Mouse (Mus musculus): ENCODE measurements around the gene Cacng3.

Gene Cacng3

GRCm38 (mm10) chr7:122670442-122670872, at the start of gene Cacng3:
TSS of gene Cacng3 (plus strand) at chr7:122670492.
- no peak for DNase-seq

DNA sequence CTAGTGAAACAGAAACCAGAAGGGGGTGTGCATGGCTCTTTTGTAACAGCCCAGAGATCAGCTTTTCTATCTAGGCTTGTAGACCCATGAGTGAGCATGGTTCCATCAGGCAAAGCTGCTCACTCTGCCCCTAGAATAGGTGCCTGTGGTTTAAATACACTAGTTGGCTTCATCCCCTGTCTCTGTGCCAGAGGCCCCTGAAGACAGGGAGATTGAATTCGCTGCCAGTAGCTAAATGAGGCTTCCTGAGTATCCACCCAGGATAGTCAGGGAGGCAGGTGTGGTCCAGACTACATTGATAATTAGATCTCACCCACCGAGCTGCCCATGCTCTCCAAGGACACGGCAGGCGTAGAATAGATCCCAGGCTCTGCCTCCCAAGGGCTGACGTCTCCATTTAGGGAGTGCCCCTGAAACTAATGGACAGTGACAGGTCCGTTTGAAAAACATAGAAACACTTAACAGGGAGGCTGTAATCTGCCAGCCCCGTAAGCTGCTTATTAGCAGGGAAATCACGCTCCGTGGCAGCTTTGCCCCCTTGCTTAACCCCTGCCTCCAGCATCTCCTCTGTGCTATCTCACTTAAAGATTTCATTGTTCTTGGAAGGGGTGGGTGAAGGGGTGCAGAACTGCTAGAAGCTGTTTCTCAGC, 48.0 kb upstream of the Cacng3 start:
- DNase-seq, result no peak

DNA sequence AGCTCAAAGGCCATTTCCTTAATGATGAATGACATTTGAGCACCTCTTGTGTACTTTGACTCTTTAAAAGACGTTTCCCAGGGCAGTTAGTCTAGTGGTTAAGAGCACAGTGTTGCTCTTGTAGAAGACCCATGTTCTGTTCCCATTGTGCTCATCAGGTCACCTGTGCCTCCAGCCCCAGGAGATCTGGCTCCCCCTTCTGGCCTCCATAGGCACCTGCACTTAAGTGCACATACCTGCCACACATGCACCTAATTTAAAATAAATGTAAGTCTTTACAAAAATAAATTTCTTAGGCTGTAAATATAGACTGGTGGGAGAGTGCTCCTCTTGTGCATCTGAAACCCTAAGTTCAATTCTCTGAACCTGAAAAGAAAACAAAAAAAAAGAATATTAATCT, 46.5 kb upstream of the Cacng3 start:
- DNase-seq, result no peak

DNA sequence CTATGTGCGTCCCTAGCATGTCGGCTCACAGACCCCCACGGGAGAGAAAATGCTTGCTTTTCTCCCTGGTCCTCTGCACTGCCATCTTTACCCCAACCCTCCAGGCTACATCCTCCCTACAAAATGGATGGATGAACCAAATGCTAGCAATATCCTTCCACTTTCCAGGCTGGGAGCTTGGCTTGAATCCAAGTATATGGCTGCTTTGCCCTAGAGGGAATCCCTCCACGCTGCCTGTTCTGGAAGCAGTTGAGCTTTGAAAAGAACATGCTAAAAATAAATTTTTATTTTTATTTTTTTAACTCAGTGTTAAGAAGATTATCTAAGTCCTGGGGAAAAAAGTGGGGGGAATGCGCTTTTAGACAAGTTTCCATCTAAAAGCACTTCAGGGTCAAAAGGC, 42.2 kb upstream of the Cacng3 start:
- DNase-seq, result no peak

- no peak for DNase-seq
These were observed 39.9 kb upstream of the Cacng3 start for GRCm38 (mm10) chr7:122630386-122630785.

GRCm38 (mm10) chr7:122631151-122631550, 39.1 kb upstream of the Cacng3 start:
- no peak for DNase-seq

- DNase-seq, result no peak
These were observed 37.3 kb upstream of the Cacng3 start for GRCm38 (mm10) chr7:122632946-122633345.

GRCm38 (mm10) chr7:122633463-122633862, 36.8 kb upstream of the Cacng3 start:
- no peak for DNase-seq

GRCm38 (mm10) chr7:122643676-122644075, 26.6 kb upstream of the Cacng3 start:
- DNase-seq, result no peak

DNA sequence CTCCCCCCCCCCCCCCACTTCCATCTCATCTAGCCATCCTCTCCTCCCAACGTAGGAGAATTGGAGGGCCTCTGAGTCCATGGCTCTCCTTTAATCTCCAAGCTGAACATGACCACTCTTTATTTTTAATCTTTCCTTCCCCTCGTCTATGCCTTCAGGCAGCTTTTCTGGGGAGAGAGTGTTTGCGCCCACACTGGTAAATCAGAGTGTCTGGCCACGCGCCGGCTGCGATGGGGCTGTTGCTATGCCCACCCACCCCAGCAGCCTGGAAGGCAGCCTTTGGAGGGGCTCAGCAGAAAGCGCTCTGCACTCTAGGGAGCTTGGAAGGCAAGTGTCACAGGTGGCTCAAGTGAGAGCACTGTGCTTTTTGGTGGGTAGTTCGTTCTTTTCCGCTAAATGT, 21.0 kb upstream of the Cacng3 start:
- no peak for DNase-seq

DNA sequence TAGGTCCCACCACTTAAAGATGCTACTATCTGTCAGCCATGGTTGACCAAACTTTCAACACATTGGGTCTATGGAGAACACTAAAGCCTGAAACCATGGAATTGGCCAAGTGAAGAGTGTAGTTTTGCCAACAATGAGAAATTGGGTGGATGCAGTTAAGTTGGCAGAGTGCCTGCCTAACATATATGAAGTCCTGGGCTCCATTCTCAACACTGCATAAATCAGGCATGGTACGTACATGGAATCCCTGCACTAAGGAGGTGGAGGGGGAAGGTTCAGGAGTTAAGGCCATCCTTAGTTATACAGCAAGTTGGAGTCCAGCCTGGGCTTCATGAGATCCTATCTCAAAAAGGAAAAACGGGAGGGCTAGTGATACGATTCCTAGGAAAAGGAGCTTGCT, 17.8 kb upstream of the Cacng3 start:
- DNase-seq, result no peak

DNA sequence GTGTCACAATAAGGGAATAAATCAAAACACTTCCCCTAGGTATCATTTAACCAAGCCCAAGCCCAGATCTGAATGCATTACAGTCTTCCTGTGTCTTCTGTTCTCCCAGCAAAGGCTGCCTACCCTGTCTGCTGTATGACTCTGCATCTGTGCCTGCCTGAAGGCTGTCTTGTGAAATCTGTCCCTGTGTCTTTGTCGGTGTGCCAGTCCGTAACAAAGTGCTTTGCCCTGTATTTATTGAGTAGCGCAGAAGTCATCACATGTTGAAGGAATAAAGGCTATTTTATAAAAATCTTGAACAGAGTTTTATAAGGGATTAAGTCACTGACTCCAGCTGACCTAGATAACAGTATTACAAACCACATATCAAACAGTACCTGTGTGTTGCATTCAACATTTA, 13.6 kb upstream of the Cacng3 start:
- DNase-seq, result no peak

DNA sequence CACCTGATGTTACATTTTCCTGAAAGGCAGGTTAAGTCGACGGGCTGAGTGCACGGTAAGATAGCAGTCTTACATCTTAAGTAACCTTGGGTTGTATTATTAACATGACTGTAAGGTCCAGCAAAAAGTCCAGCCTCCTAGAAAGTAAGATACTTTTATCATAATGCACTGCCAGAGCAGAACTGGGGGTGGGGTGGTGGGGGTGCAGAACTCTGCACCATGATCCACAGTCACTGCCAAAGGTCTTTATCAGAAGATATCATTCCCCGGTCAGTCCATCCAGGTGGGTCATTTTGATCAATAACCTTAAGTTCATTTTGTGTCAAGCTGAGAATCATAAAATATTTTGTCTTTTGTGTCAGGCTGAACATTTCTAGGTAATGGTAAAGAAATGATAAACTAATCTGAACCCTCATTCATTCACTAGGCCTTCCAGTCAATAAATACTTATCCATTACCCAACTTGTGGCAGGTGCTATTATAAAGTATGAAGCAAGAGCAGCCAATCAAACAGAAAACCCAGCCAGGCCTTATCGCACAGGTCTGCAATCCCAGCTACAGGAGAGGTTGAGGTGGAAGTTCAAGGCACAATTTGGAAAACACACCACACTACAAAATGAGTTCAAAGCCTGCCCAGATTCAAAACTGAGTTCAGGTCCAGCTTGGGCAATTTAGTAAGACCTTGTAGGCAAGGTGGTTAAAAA, 12.7 kb upstream of the Cacng3 start:
- DNase-seq, result no peak

DNA sequence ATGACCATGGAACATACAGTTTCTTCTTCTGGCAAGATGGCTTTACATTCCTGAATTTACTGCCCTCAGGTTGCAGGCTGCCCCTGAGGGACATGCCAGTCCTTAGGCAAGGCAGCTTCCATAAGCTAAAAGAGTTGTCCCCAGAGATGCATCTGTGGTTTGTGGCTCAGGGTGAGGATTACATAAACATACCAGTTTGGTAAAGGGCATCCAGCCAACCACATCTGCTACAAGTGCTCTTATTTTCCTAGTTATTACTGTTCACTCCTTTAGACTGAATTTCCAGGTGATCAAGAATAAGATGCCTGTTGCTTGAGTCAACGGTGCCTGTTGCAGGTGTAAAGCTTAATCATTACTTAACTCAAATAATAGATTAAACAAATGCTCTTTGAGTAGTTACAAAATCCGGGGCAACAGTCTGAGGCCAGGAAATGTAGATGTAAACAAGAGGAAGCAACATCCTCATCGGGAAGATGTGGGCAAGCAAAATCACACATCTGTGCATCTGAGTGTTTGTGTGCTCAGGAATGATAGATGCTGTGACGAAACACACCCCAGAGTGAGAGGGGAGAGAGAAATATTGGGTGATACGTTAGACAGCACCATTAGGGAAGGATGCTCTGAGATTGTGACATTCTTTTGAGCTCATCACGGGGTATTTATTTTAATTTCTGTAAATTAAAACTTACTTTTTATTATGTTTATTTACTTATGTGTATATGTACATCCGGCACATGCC, 4.8 kb upstream of the Cacng3 start:
- DNase-seq, result no peak

DNA sequence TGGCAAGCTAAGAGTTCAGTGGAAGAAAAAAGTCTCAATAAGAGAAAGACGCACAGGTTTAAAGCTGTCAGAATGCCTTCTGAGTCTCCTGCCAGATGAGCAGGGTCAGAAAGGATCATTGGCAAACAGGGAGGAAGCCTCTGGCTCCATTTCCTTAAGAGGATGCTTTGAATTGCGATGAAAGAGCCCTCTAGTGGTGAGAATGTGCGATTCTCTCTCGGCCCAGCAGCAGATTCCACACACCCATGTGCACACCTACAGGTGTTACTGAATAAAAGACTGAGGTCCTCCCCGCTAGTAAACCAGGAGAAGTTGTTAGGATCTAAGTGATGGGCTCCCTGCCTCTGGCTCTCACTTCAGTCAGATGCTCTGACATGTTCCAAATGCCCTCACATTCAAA, 2.4 kb upstream of the Cacng3 start:
- peak; percentile 29 for DNase-seq

DNA sequence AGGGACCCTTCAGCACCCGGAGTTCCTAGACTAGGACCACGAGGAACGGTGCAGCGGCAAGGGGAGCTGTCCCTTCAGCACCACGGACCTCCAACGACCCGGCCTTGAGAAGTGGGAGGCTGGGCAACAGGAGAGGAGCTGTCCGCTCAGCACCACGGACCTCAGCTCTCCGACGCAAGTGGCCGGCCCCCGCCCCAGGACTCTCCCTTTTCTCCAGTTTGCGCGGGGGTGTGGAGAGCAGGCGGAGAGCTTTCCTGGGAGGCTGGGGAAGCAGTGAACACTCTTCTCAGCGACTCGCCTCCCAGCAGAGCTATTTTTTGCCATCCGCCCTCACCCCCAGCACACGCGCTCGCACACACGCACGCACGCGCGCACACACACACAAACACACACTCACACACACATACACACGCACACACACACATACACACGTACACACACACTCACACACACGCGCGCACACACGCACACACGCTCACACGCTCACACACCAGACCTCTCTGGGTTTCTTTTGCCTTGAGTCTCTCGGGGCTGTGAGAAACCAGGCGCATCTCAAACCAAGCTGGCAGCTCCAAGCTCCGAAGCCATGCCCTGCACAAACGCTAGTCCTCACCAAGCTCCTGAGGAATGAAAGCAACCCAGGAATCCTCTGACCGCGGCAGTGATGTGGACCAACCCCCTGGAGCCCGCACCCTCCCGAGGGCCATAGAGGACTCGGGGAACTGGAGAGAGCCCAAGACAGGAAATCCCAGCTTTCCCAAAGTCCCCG, 765 bp downstream of the Cacng3 start:
- peak; percentile 81 for DNase-seq

GRCm38 (mm10) chr7:122672981-122673380, 2.7 kb downstream of the Cacng3 start:
- DNase-seq, result no peak

DNA sequence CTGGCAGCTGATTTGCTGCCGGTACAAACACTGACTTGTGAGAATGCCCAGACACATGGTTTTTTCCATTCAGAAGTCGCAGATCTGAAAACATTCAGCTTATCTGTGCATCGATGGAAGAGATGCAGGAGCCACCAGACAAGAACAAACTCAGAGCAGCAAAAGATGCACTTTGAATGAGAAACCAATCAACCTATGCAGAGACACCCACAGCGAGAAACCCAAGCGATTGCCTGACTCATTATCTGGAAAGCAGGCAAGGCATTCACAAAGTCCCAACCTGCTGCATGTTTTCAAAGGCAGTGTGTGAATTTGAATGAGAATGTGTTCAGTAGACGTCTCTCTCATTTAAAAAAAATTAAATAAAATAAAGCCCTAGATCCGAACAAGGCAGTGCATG, 4.9 kb downstream of the Cacng3 start:
- DNase-seq, result no peak

- DNase-seq, result no peak
These were observed 31.5 kb downstream of the Cacng3 start for GRCm38 (mm10) chr7:122701751-122702150.

- no peak for DNase-seq
These were observed 32.2 kb downstream of the Cacng3 start for GRCm38 (mm10) chr7:122702443-122702842.

GRCm38 (mm10) chr7:122706736-122707135, 36.4 kb downstream of the Cacng3 start:
- DNase-seq, result no peak

- DNase-seq, result no peak
These were observed 46.0 kb downstream of the Cacng3 start for GRCm38 (mm10) chr7:122716299-122716698.

DNA sequence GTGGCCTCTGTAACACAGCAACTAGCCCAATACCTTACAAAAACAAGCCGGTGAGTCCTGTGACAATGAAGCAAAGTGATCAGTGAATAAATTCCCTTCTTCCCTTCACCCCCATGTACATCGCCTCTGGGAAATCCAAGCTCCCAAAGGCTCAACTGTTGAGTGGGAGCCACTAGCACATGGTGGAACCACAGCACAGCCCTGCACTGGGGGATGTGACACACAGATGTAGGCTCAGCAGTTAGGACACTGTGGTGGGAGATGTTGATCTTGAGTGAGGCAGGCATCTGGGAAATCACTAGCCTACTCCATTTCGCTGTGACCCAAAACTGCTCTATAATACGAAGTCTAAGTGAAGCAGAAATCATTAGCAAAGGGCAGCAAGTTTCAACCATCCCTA, 48.2 kb downstream of the Cacng3 start:
- DNase-seq, result no peak

All from right cerebral cortex, postnatal 4 days (tissue).